Comparison of ENCODE assay signal across 8 mouse cellular contexts in genomic region chr17:7868631-7869030, GRCm38 (mm10). TPM values are rescaled to one million over a fixed set of nuclear protein-coding genes. Genes with fewer than 3 reads are reported as not detected.
A peak's percentile ranks its signal among the peaks of the same experiment; 100 is the strongest.
DNase-seq lines count a peak whose midpoint lies in the region; ATAC-seq and TF ChIP-seq lines count a peak whose summit lies in the region.

No protein-coding gene starts in this region.

- TF ChIP-seq POLR2A in bone marrow, adult 2 months (IDR thresholded peaks at IDR 0.05; ENCODE audit: borderline replicate concordance, control insufficient read depth, low read depth, low read length): no peak

- H3K4me1 ChIP-seq in bone marrow, adult 2 months (ENCODE audit: control insufficient read depth, insufficient read depth, low read length): no peaks in the 10 kb centered on the region; the same call in 1 of the 2 replicates
- H3K4me1 ChIP-seq in forebrain, postnatal 0 days (ENCODE audit: insufficient read depth): no peaks in the 10 kb centered on the region
- no peaks in the 10 kb centered on the region for H3K4me1 ChIP-seq in intestine, embryonic 14.5 days (replicated peaks; ENCODE audit: control insufficient read depth, insufficient read depth, low read length)

- no peak overlapping the region for H3K9ac ChIP-seq in forebrain, postnatal 0 days
- no peak overlapping the region for H3K9ac ChIP-seq in intestine, embryonic 14.5 days (ENCODE audit: low read length)

- no peak overlapping the region for H3K4me2 ChIP-seq in forebrain, postnatal 0 days (ENCODE audit: low read depth)
- no peak overlapping the region for H3K4me2 ChIP-seq in intestine, embryonic 14.5 days (ENCODE audit: low read length)

- ATAC-seq in cerebellum, adult (ENCODE audit: insufficient number of reproducible peaks, low FRiP score, low TSS enrichment): no peak
- peak; percentile 61; the same call in 1 of the 2 replicates for ATAC-seq in forebrain, postnatal 0 days
- peak; percentile 62; the same call in 1 of the 2 replicates for ATAC-seq in intestine, embryonic 14.5 days (replicated peaks; ENCODE audit: low FRiP score, low TSS enrichment, low read depth)

- intact Hi-C loops in left cerebral cortex, postnatal 10 days (cut with DNase I): loop anchor here (5.0 kb wide), 1 partner anchor 69 kb away; no protein-coding TSS in a partner anchor

- 4% methylated on average over 4 of the region's 4 CpGs for WGBS in bone marrow, adult 2 months
- WGBS in forebrain, postnatal 0 days: 18% methylated on average over 4 of the region's 4 CpGs
- 14% methylated on average over 4 of the region's 4 CpGs for WGBS in intestine, embryonic 14.5 days

- no peaks in the 10 kb centered on the region for H3K9me3 ChIP-seq in forebrain, postnatal 0 days (ENCODE audit: low read length)
- H3K9me3 ChIP-seq in intestine, embryonic 14.5 days (ENCODE audit: control insufficient read depth, low read length): no peaks in the 10 kb centered on the region

- no peaks in the 10 kb centered on the region for H3K27me3 ChIP-seq in forebrain, postnatal 0 days (ENCODE audit: insufficient read depth, low read length)
- H3K27me3 ChIP-seq in intestine, embryonic 14.5 days (replicated peaks; ENCODE audit: control insufficient read depth, insufficient read depth, low read length): no peaks in the 10 kb centered on the region

- H3K36me3 ChIP-seq in forebrain, postnatal 0 days (ENCODE audit: insufficient read depth): no peaks in the 10 kb centered on the region
- no peaks in the 10 kb centered on the region for H3K36me3 ChIP-seq in intestine, embryonic 14.5 days (ENCODE audit: control insufficient read depth, insufficient read depth, low read length)

- no peak overlapping the region for H3K27ac ChIP-seq in bone marrow, adult 2 months (ENCODE audit: control insufficient read depth, insufficient read depth, low read depth, low read length, poor library complexity)
- H3K27ac ChIP-seq in forebrain, postnatal 0 days (ENCODE audit: low read depth, low read length): no peak overlapping the region
- H3K27ac ChIP-seq in intestine, embryonic 14.5 days (ENCODE audit: low read depth): no peak overlapping the region

- DNase-seq in cerebellum, adult 11 months: peak; percentile 4
- peak; percentile 58 for DNase-seq in forebrain, postnatal 0 days
- DNase-seq in intestine, embryonic 14.5 days (ENCODE audit: low spot score): peak; percentile 82
- peak; percentile 71 to 84 for DNase-seq in left cerebral cortex, postnatal 10 days (ENCODE audit: extremely low spot score in 1 of 2, low spot score in 2 of 2)
- peak; percentile 79 for DNase-seq in mesoderm, embryonic 11.5 days (ENCODE audit: low read depth, low spot score)
- peak; percentile 49 to 66 for DNase-seq in spleen, postnatal 14 days (ENCODE audit: low spot score in 2 of 2)

- peak; percentile 90 for TF ChIP-seq CTCF in bone marrow, adult 2 months (IDR thresholded peaks at IDR 0.05; ENCODE audit: control insufficient read depth, insufficient read depth, low read length)
- TF ChIP-seq CTCF in forebrain, postnatal 0 days (IDR thresholded peaks at IDR 0.05; ENCODE audit: low read depth): peak; percentile 76

- no peak overlapping the region for H3K4me3 ChIP-seq in bone marrow, adult 2 months (replicated peaks; ENCODE audit: control insufficient read depth, low read depth, low read length)
- no peak overlapping the region for H3K4me3 ChIP-seq in forebrain, postnatal 0 days (ENCODE audit: low read depth, low read length)
- no peak overlapping the region for H3K4me3 ChIP-seq in intestine, embryonic 14.5 days (ENCODE audit: low read depth, low read length)

RNA-seq across cellular contexts. Expression of gene Fndc1, which starts 41.5 kb away (rescaled TPM):
- 0.25 and 0.38 TPM in 2 replicates for polyA plus RNA-seq in bone marrow, adult 2 months (2011; ENCODE audit: insufficient read depth, insufficient read length, low replicate concordance, missing spikeins)
- 2.5 and 8.5 TPM in 2 replicates for total RNA-seq in forebrain, postnatal 0 days (2014; rRNA removed)
- polyA plus RNA-seq in forebrain, postnatal 0 days (2015; fragmentation: Nextera tagmentation; extraction: Ambion mirVana): 4.9 and 5.6 TPM in 2 replicates
- 5.7 and 9.3 TPM in 2 replicates for polyA plus RNA-seq in intestine, embryonic 14.5 days (2014; fragmentation: Nextera tagmentation; extraction: Ambion mirVana)
- 10 to 100 TPM; 10.2 to 10.9 TPM for total RNA-seq in left cerebral cortex, postnatal 10 days (2021)

RNA-seq across cellular contexts. Expression of gene Tagap, which starts 57.2 kb away (rescaled TPM):
- 3.6 and 8.7 TPM in 2 replicates for polyA plus RNA-seq in bone marrow, adult 2 months (2011; ENCODE audit: insufficient read depth, insufficient read length, low replicate concordance, missing spikeins)
- total RNA-seq in forebrain, postnatal 0 days (2014; rRNA removed): 0.23 and 0.62 TPM in 2 replicates
- polyA plus RNA-seq in forebrain, postnatal 0 days (2015; fragmentation: Nextera tagmentation; extraction: Ambion mirVana): 0.28 and 0.47 TPM in 2 replicates
- polyA plus RNA-seq in intestine, embryonic 14.5 days (2014; fragmentation: Nextera tagmentation; extraction: Ambion mirVana): 0.94 and 1.4 TPM in 2 replicates
- total RNA-seq in left cerebral cortex, postnatal 10 days (2021): 1 to 10 TPM; 4.8 to 5.2 TPM

Comparison
In these comparisons a context has a peak if more than half of its experiments do, and no peak if none do; other contexts are left out.
1. DNase-seq: peak in every context shown above with its lines; median percentile 82 in intestine, embryonic 14.5 days; 79 in mesoderm, embryonic 11.5 days; 78 in left cerebral cortex, postnatal 10 days; 58 in forebrain, postnatal 0 days; 58 in spleen, postnatal 14 days; 4 in cerebellum, adult 11 months.